Mouse (Mus musculus) liver, embryonic 11.5 days (tissue): ENCODE data around the gene Mrpl43. TPM values are rescaled to one million over a fixed set of nuclear protein-coding genes. Genes with fewer than 3 reads are reported as not detected.

Experiments
- ATAC-seq: fragments of 200-750 bp; cut with Nextera tagmentation; replicated peaks from 2 replicates; pipeline ENCODE4 v1.8.0; 2017; ENCODE audit warnings: moderate number of reproducible peaks, mild to moderate bottlenecking, moderate TSS enrichment, moderate library complexity; ENCODE audit not compliant: low FRiP score
- DNase-seq: peaks from one replicate; pipeline ENCODE4 v3.0.0-alpha.2; 2017; ENCODE audit warnings: low spot score
- H3K27ac ChIP-seq: fragments of 300-500 bp; sonication (generic); 2 replicates; pipeline ENCODE4 v1.5.1; 2014; ENCODE audit warnings: mild to moderate bottlenecking, low read depth, low read length, control low read depth
- H3K27me3 ChIP-seq: fragments of 300-500 bp; sonication (generic); replicated peaks from 2 replicates; pipeline ENCODE4 v1.6.1; 2014; ENCODE audit warnings: low read length, mixed read lengths; ENCODE audit not compliant: control insufficient read depth, insufficient read depth
- H3K36me3 ChIP-seq: fragments of 300-500 bp; sonication (generic); 2 replicates; pipeline ENCODE4 v1.6.1; 2014; ENCODE audit warnings: mild to moderate bottlenecking, low read length, moderate library complexity, mixed read lengths; ENCODE audit not compliant: control insufficient read depth, insufficient read depth
- H3K4me1 ChIP-seq: fragments of 300-500 bp; sonication (generic); replicated peaks from 2 replicates; pipeline ENCODE4 v1.6.1; 2014; ENCODE audit warnings: low read length, mixed read lengths; ENCODE audit not compliant: control insufficient read depth, insufficient read depth
- H3K4me2 ChIP-seq: fragments of 300-500 bp; sonication (generic); 2 replicates; pipeline ENCODE4 v1.6.1; 2014; ENCODE audit warnings: mild to moderate bottlenecking, control low read depth, moderate library complexity
- H3K4me3 ChIP-seq: fragments of 300-500 bp; sonication (generic); 2 replicates; pipeline ENCODE4 v1.5.1; 2014; ENCODE audit warnings: low read depth, low read length, control low read depth
- H3K9ac ChIP-seq: fragments of 300-500 bp; sonication (generic); 2 replicates; pipeline ENCODE4 v1.6.1; 2014; ENCODE audit warnings: low read depth, low read length, control low read depth
- H3K9me3 ChIP-seq: fragments of 300-500 bp; sonication (generic); 2 replicates; pipeline ENCODE4 v1.6.1; 2016; ENCODE audit warnings: low read length, inconsistent platforms, mixed read lengths; ENCODE audit not compliant: control insufficient read depth
- WGBS: fragments of 180-500 bp; shearing (Covaris S2); extraction: QIAGEN DNeasy Blood & Tissue Kit; methylation state at CpG from one replicate; pipeline ENCODE4 v1.1.7; 2014; 5-methylcytosine and 5-hydroxymethylcytosine counted together
- polyA plus RNA-seq: library from polyadenylated mRNA; unstranded; fragments of >200 nt; fragmentation: Nextera tagmentation; extraction: Ambion mirVana; gene quantifications from 2 replicates; pipeline ENCODE4 v1.2.1, GENCODE M21; 2014

The Mrpl43 gene
- polyA plus RNA-seq, 1 experiment from 2014 or later, result 65.3 TPM

- Histone ChIP-seq H3K4me3 (no peak overlapping the region), H3K9me3 (no peaks in the 10 kb centered on the region), H3K9ac (no peak overlapping the region), H3K27ac (no peak overlapping the region), H3K4me1 (peaks cover 8% of the 10 kb centered on the region), H3K4me2 (no peak overlapping the region), H3K27me3 (no peaks in the 10 kb centered on the region), H3K36me3 (peaks cover 27% of the 10 kb centered on the region)
- ATAC-seq (no peak), DNase-seq (no peak)
- 93% methylated on average over 20 of the region's 20 CpGs for WGBS
Measured at GRCm38 (mm10) chr19:45024775-45025174, 18.5 kb upstream of the Mrpl43 start.

GRCm38 (mm10) chr19:45023993-45024392 lies 17.8 kb upstream of the Mrpl43 start:
- no peaks in the 10 kb centered on the region for H3K9me3 ChIP-seq
- no peak overlapping the region for H3K4me2 ChIP-seq
- H3K9ac ChIP-seq, result no peak overlapping the region
- DNase-seq (no peak), ATAC-seq (0 out of 2 replicates have a peak, but pooled peaks have one; percentile 10)
- peaks cover 8% of the 10 kb centered on the region for H3K4me1 ChIP-seq
- WGBS, result 75% methylated on average over 11 of the region's 11 CpGs
- no peak overlapping the region for H3K4me3 ChIP-seq
- peaks cover 27% of the 10 kb centered on the region for H3K36me3 ChIP-seq
- H3K27me3 ChIP-seq, result no peaks in the 10 kb centered on the region
- no peak overlapping the region for H3K27ac ChIP-seq

- no peaks in the 10 kb centered on the region for H3K9me3 ChIP-seq
- H3K4me2 ChIP-seq, result no peak overlapping the region
- no peaks in the 10 kb centered on the region for H3K27me3 ChIP-seq
- H3K4me1 ChIP-seq, result peaks cover 24% of the 10 kb centered on the region
- H3K4me3 ChIP-seq, result no peak overlapping the region
- H3K36me3 ChIP-seq, result peaks cover 23% of the 10 kb centered on the region
- ATAC-seq, result no peak
- DNase-seq, result no peak
- WGBS, result 81% methylated on average over 15 of the region's 15 CpGs
- no peak overlapping the region for H3K27ac ChIP-seq
- no peak overlapping the region for H3K9ac ChIP-seq
Measured at GRCm38 (mm10) chr19:45021362-45021761, 15.1 kb upstream of the Mrpl43 start.

GRCm38 (mm10) chr19:45020348-45020747 lies 14.1 kb upstream of the Mrpl43 start:
- H3K27me3 ChIP-seq, result no peaks in the 10 kb centered on the region
- 63% methylated on average over 6 of the region's 6 CpGs for WGBS
- H3K9ac ChIP-seq, result no peak overlapping the region
- H3K36me3 ChIP-seq, result peaks cover 13% of the 10 kb centered on the region
- no peaks in the 10 kb centered on the region for H3K9me3 ChIP-seq
- no peak for ATAC-seq
- no peak for DNase-seq
- H3K4me2 ChIP-seq, result peak overlapping the region; percentile 12; the same call in 1 of the 2 replicates
- H3K27ac ChIP-seq, result no peak overlapping the region
- H3K4me1 ChIP-seq, result peaks cover 33% of the 10 kb centered on the region
- H3K4me3 ChIP-seq, result no peak overlapping the region

- Histone ChIP-seq H3K9ac (peak overlapping the region; percentile 83), H3K4me2 (peak overlapping the region; percentile 99), H3K27ac (peak overlapping the region; percentile 87), H3K27me3 (no peaks in the 10 kb centered on the region), H3K9me3 (no peaks in the 10 kb centered on the region), H3K4me3 (peak overlapping the region; percentile 70), H3K4me1 (peaks cover 48% of the 10 kb centered on the region), H3K36me3 (peaks cover under 1% of the 10 kb centered on the region; the same call in 1 of the 2 replicates)
- ATAC-seq, result no peak
- DNase-seq, result no peak
- WGBS, result 7% methylated on average over 13 of the region's 13 CpGs
Measured at GRCm38 (mm10) chr19:45018351-45018831, 12.1 kb upstream of the Mrpl43 start.

- H3K4me1 ChIP-seq, result peaks cover 48% of the 10 kb centered on the region
- WGBS, result 1% methylated on average over 44 of the region's 48 CpGs
- DNase-seq (peak; percentile 81), ATAC-seq (peak; percentile 61)
- peak overlapping the region; percentile 99 for H3K4me2 ChIP-seq
- peak overlapping the region; percentile 70 for H3K4me3 ChIP-seq
- no peaks in the 10 kb centered on the region for H3K27me3 ChIP-seq
- H3K9ac ChIP-seq, result peak overlapping the region; percentile 83
- H3K36me3 ChIP-seq, result no peaks in the 10 kb centered on the region
- no peaks in the 10 kb centered on the region for H3K9me3 ChIP-seq
- H3K27ac ChIP-seq, result peak overlapping the region; percentile 87
Measured at GRCm38 (mm10) chr19:45017909-45018308, 11.7 kb upstream of the Mrpl43 start.

- Histone ChIP-seq H3K9ac (peak overlapping the region; percentile 83), H3K27me3 (no peaks in the 10 kb centered on the region), H3K4me1 (peaks cover 48% of the 10 kb centered on the region), H3K27ac (peak overlapping the region; percentile 87), H3K9me3 (no peaks in the 10 kb centered on the region), H3K4me3 (peak overlapping the region; percentile 70), H3K4me2 (peak overlapping the region; percentile 99), H3K36me3 (peaks cover 4% of the 10 kb centered on the region; the same call in 1 of the 2 replicates)
- peak; percentile 80 for DNase-seq
- 0 out of 2 replicates have a peak, but pooled peaks have one; percentile 37 for ATAC-seq
- WGBS, result under 1% methylated on average over 25 of the region's 27 CpGs
Measured at GRCm38 (mm10) chr19:45017216-45017771, 11.1 kb upstream of the Mrpl43 start.

GRCm38 (mm10) chr19:45016341-45017215 lies 10.3 kb upstream of the Mrpl43 start:
- Histone ChIP-seq H3K9me3 (no peaks in the 10 kb centered on the region), H3K9ac (peak overlapping the region; percentile 83), H3K27me3 (no peaks in the 10 kb centered on the region), H3K4me3 (peak overlapping the region; percentile 70), H3K4me2 (peak overlapping the region; percentile 99), H3K4me1 (peaks cover 48% of the 10 kb centered on the region), H3K27ac (peak overlapping the region; percentile 87), H3K36me3 (peaks cover 11% of the 10 kb centered on the region)
- WGBS, result 4% methylated on average over 18 of the region's 18 CpGs
- DNase-seq (peak; percentile 70), ATAC-seq (no peak)
